Mouse (Mus musculus) Patski (cell line): ENCODE results near the gene Krtap4-13. TPM values are rescaled to one million over a fixed set of nuclear protein-coding genes. Genes with fewer than 3 reads are reported as not detected.
"Not testable (repeated sequence)": the region's sequence is repeated elsewhere in the genome, so short reads cannot be mapped to it uniquely, and the experiment has no call there.

ENCODE experiments used
- ATAC-seq: fragments of 100-300 bp; one replicate; pipeline ENCODE4 v1.8.0; 2021
- CTCF ChIA-PET: fragments of 350-600 bp; sonication (Branson Sonifier 250); formaldehyde crosslinking; loops from one replicate; lab custom pipeline; 2022; ENCODE audit warnings: inconsistent platforms; lab: Charles Lee
- POLR2A ChIA-PET: fragments of 350-600 bp; sonication (Branson Sonifier 250); formaldehyde crosslinking; loops from one replicate; lab custom pipeline; 2022; ENCODE audit warnings: antibody characterized with exemption, inconsistent platforms; lab: Charles Lee
- DNase-seq: peaks from one replicate; pipeline ENCODE4 v3.0.0-alpha.2; 2011; ENCODE audit warnings: low read depth, low spot score
- H3K27me3 ChIP-seq: fragments of 371-371 bp; one replicate; pipeline ENCODE4 v1.5.1; 2021
- CTCF ChIP-seq: fragments of 100-300 bp; IDR thresholded peaks from one replicate; pipeline ENCODE4 v1.5.1; 2021
- in situ Hi-C: fragments of 300-500 bp; cut with MboI; formaldehyde crosslinking; loops from 3 replicates; pipeline ENCODE4 v1.11.1; 2018; ENCODE audit warnings: low pct_unique_long_range_greater_than_20kb, mixed read lengths
- polyA plus RNA-seq: library from polyadenylated mRNA; unstranded; gene quantifications from one replicate; pipeline ENCODE4 v1.2.3, GENCODE M21; 2021

Gene Krtap4-13
- not detected for polyA plus RNA-seq

DNA sequence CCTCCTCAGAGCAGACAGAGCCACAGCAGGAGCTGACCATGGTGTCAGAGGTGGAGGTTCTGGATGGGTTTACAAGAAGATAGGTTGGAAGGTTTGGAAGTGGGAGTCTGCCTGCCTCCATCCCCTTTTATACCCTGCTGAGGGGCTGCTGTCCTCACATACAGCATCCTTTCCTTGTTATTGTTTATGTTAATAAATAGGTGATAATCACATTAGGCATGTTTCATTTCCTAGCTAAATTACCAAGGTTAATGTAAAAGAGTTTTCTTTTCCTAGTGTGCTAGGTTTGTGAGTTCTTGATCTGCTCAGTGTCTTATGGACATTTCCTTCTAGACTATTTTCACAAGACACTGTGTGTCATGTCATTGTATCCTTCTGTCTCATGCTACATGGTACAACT lies at the start of gene Krtap4-13:
TSS of gene Krtap4-13 (minus strand) at position 101 of the 400 bp plus-strand sequence.
- CTCF ChIA-PET, in situ Hi-C loops, H3K27me3 ChIP-seq, ATAC-seq, DNase-seq, POLR2A ChIA-PET: not testable (repeated sequence)

DNA sequence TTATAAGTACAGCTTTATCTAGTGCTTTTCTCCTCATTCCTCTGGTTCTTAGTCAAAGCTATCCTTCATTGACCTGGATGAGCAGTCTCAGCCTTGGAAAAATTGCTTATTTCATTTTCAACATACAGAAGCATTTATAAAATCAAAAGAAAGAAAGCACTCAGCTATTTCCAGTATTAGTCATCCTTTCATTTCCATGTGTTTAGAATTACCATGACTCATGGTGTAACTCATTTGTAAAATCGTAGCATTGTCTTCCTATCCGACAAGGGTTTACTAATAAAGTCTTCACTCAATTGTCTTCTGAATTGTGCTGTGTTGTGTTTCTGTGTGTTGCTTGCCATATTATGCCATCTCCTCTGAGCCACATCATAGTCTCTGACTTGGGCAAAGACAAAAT lies 49.1 kb upstream of the Krtap4-13 start:
- H3K27me3 ChIP-seq: no peaks in the 10 kb centered on the region
- in situ Hi-C loops: no loop called here
- peak; percentile 13 for DNase-seq
- POLR2A ChIA-PET: interaction anchor here (1.1 kb wide), 1 partner anchor 10 kb away, joined by 3 read pairs; no protein-coding TSS in a partner anchor
- CTCF ChIA-PET: interaction anchor here (1.4 kb wide), 1 partner anchor 439 kb away, joined by 4 read pairs; no protein-coding TSS in a partner anchor
- no peak for ATAC-seq
- TF ChIP-seq CTCF: no peak

DNA sequence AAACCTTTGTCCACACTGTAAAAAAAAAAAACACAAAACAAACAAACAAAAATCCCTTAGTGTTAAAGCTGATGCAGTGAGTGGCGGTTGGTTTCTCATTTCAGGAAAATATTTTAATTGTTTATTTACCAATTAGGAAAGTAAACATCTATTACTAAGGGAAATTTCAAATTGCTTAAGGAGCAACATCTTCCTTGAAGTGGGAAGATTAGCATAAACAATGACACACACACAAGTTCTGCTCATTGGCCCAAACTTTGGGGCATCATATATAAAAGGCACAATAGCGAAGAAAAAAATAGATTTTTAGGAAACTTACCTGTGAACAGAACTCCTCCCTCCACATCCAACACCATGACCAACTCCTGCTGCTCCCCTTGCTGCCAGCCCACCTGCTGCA lies 47.9 kb upstream of the Krtap4-13 start, which contains the start of gene Gm11568:
TSS of gene Gm11568 (plus strand) at position 301 of the 400 bp plus-strand sequence.
- no peak for TF ChIP-seq CTCF
- ChIA-PET CTCF (no interaction called here), POLR2A (no interaction called here)
- ATAC-seq (no peak), DNase-seq (no peak)
- in situ Hi-C loops: no loop called here
- H3K27me3 ChIP-seq: no peaks in the 10 kb centered on the region

DNA sequence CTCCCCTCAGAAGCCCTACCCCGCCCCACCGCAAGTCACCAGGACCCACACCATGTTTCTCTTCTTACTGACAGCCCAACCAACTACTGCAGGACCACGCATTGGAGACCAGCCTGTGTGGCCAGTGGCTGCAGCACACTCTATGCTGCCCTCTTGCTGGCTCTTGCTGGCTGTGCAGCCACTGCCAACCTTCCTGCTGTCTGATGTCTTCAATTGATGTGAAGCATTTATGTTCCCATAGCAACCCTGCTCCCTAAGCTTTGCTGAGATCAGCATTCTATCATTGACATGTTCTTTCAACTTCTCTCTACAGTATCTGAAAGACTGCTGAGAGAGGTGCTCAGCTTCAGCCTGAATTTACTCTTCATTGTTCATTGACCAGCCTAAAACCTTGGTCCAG lies 44.4 kb upstream of the Krtap4-13 start:
- DNase-seq (no peak), ATAC-seq (no peak)
- H3K27me3 ChIP-seq: no peaks in the 10 kb centered on the region
- ChIA-PET POLR2A (no interaction called here), CTCF (no interaction called here)
- TF ChIP-seq CTCF: peak; percentile 64
- in situ Hi-C loops: no loop called here

DNA sequence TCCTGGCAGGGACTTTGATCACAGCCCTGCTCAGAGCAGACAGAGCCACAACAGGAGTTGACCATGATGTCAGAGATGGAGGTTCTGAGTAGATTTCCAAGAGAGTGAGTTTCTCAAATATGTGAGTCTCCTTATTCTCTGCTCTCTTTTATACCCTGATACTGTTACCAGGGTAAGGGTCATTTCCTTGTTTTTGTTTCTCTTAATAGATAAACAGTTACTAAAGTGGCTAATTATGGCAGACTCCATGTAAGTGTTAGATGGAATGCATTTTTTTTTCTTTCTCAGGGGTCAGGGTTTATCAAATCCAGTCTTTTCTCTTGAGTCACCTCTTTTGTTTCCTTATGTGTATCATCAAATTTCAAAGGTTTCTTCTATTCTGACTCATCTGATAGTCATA lies 41.8 kb upstream of the Krtap4-13 start, which contains the start of gene Krtap4-16:
TSS of gene Krtap4-16 (minus strand) at position 101 of the 400 bp plus-strand sequence.
- ChIA-PET POLR2A (no interaction called here), CTCF (no interaction called here)
- ATAC-seq (no peak), DNase-seq (no peak)
- TF ChIP-seq CTCF: no peak
- in situ Hi-C loops: no loop called here
- H3K27me3 ChIP-seq: no peaks in the 10 kb centered on the region

DNA sequence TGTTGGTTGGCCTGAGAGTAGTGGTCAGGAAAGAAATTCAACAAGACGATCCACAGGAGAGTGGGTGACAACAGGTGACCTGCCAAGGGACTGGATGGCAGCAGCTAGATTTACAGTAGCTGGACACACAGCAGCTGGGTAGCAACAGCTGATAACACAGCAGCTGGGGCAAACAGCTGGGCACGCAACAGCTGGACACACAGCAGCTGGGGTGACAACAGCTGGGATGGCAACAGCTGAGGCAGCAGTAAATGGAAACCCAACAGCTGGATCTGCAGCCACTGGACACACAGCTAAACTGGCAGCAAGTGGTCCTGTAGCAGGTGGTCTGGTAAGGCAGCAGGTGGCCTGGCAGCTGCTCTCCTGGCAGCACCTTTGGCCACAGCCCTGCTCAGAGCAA lies 37.1 kb upstream of the Krtap4-13 start:
- in situ Hi-C loops: no loop called here
- TF ChIP-seq CTCF: no peak
- CTCF ChIA-PET: no interaction called here
- H3K27me3 ChIP-seq: peaks cover 3% of the 10 kb centered on the region
- ATAC-seq (no peak), DNase-seq (no peak)
- POLR2A ChIA-PET: no interaction called here

DNA sequence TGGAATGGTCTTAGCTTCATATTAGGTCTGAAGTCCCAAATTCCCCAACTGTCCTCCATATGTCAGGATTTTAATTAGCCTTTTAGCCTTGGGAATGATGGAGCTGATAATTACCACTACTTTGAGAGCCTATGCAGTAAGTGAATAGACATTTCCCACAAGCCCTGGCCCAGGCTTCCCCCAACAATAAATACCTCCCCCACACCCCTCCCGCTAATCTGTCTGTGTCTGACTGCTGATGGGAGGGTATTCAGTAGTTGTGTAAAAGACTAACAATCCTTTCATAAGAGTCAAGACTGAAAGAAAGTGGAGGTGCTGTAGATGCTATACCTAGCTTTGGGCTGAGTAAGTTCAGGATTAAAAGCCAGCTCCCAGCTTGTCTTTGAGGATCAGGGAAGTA lies 32.5 kb upstream of the Krtap4-13 start:
- ChIA-PET POLR2A (no interaction called here), CTCF (no interaction called here)
- peaks cover 3% of the 10 kb centered on the region for H3K27me3 ChIP-seq
- TF ChIP-seq CTCF: no peak
- DNase-seq: no peak
- in situ Hi-C loops: no loop called here
- ATAC-seq: no peak

DNA sequence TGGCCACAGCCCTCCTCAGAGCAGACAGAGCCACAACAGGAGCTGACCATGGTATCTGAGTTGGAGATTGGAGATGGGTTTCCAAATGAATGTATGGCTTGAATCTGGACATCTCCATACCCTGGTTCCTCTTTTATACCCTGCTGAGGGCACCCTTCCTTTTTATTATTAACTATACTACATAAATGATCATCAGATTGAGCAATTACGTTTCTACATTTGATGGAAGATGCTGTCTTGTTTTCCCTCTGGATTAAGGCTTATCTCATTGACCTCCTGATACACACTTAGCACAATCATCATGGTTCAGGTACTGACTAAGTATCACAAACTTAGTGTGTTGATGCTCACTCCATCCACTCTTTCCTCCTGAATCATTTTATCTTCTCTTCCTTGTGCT lies 28.3 kb upstream of the Krtap4-13 start, which contains the start of gene 2300003K06Rik:
TSS of gene 2300003K06Rik (minus strand) at position 101 of the 400 bp plus-strand sequence.
- no peaks in the 10 kb centered on the region for H3K27me3 ChIP-seq
- TF ChIP-seq CTCF: no peak
- CTCF ChIA-PET: no interaction called here
- DNase-seq (no peak), ATAC-seq (no peak)
- in situ Hi-C loops: loop anchor here (10.0 kb wide), 1 partner anchor 63 kb away; the partner anchor contains the start of gene Gm11595
- POLR2A ChIA-PET: no interaction called here

DNA sequence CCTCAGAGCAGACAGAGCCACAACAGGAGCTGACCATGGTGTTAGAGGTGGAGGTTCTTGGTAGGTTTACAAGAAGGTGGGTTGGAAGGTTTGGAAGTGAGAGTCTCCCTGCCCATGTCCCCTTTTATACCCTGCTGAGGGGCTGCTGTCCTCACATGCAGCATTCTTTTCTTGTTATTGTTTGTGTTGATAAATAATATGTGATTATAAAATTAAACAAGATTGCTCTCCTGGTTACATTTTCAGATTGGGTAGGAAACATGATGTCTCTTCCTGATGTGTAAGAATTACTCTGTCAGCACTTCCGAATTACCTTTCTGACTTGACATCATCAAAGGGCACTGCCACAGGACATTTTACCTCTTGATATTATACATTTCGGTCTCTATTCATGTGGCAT lies 5.9 kb upstream of the Krtap4-13 start, which contains the start of gene Gm11564:
TSS of gene Gm11564 (minus strand) at position 101 of the 400 bp plus-strand sequence.
- ATAC-seq, POLR2A ChIA-PET, DNase-seq, CTCF ChIA-PET, H3K27me3 ChIP-seq, in situ Hi-C loops: not testable (repeated sequence)

DNA sequence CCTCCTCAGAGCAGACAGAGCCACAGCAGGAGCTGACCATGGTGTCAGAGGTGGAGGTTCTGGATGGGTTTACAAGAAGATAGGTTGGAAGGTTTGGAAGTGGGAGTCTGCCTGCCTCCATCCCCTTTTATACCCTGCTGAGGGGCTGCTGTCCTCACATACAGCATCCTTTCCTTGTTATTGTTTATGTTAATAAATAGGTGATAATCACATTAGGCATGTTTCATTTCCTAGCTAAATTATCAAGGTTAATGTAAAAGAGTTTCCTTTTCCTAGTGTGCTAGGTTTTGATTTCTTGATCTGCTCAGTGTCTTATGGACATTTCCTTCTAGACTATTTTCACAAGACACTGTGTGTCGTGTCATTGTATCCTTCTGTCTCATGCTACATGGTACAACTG lies 5.3 kb downstream of the Krtap4-13 start, which contains the start of gene Gm11554:
TSS of gene Gm11554 (minus strand) at position 101 of the 400 bp plus-strand sequence.
- POLR2A ChIA-PET, in situ Hi-C loops, H3K27me3 ChIP-seq, DNase-seq, CTCF ChIA-PET, ATAC-seq: not testable (repeated sequence)

DNA sequence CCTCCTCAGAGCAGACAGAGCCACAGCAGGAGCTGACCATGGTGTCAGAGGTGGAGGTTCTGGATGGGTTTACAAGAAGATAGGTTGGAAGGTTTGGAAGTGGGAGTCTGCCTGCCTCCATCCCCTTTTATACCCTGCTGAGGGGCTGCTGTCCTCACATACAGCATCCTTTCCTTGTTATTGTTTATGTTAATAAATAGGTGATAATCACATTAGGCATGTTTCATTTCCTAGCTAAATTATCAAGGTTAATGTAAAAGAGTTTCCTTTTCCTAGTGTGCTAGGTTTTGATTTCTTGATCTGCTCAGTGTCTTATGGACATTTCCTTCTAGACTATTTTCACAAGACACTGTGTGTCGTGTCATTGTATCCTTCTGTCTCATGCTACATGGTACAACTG lies 10.9 kb downstream of the Krtap4-13 start, which contains the start of gene Gm11569:
TSS of gene Gm11569 (minus strand) at position 101 of the 400 bp plus-strand sequence.
- H3K27me3 ChIP-seq, CTCF ChIA-PET, ATAC-seq, POLR2A ChIA-PET, in situ Hi-C loops, DNase-seq: not testable (repeated sequence)

DNA sequence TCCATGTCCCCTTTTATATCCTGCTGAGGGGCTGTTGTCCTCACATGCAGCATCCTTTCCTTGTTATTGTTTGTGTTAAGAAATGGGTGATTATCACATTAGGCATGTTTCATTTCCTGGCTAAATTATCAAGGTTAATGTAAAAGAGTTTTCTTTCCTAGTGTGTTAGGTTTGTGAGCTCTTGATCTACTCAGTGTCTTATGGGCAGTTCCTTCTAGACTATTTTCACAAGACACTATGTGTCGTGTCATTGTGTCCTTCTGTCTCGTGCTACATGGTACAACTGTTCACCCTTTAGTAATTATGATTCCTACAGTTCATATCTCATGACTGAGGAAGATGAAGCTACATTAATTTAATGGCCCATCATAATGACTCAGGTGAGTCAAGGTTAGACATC lies 16.3 kb downstream of the Krtap4-13 start, which contains the start of gene Gm11596:
TSS of gene Gm11596 (minus strand) at position 101 of the 400 bp plus-strand sequence.
- in situ Hi-C loops: no loop called here
- TF ChIP-seq CTCF: no peak
- ChIA-PET CTCF (no interaction called here), POLR2A (no interaction called here)
- DNase-seq (no peak), ATAC-seq (no peak)
- no peaks in the 10 kb centered on the region for H3K27me3 ChIP-seq

DNA sequence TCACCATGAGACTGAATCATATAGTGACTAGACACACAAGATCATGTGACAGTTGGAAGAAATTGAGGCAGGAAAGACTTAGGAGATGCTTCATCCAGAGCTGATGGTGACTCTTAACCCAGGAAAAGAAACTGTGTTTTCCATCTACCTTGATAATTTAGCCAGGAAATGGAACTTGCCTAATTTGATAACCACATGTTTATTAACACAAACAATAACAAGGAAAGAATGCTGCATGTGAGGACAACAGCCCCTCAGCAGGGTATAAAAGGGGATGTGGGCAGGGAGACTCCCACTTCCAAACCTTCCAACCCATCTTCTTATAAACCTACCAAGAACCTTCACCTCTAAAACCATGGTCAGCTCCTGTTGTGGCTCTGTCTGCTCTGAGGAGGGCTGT lies 24.8 kb downstream of the Krtap4-13 start, which contains the start of gene Krtap4-9:
TSS of gene Krtap4-9 (plus strand) at position 301 of the 400 bp plus-strand sequence.
- in situ Hi-C loops, POLR2A ChIA-PET, DNase-seq, H3K27me3 ChIP-seq, CTCF ChIA-PET, ATAC-seq: not testable (repeated sequence)
